Mouse (Mus musculus) left cerebral cortex, postnatal 4 days (tissue): ENCODE measurements around the gene Ush2a. TPM values are rescaled to one million over a fixed set of nuclear protein-coding genes. Genes with fewer than 3 reads are reported as not detected.

ENCODE experiments used
- DNase-seq: peaks from one replicate; pipeline ENCODE4 v3.0.0-alpha.2; 2022
- intact Hi-C: fragments of 180-260 bp; cut with DNase I; formaldehyde crosslinking; loops from one replicate; pipeline ENCODE4 v1.15.1; 2025
- total RNA-seq, 2 experiments: library from RNA; stranded (reverse); gene quantifications; 2 replicates each; pipeline ENCODE4 v1.2.3; 2021

Gene Ush2a
- total RNA-seq, 2 experiments from 2014 or later, result 0.08 to 0.38 TPM

DNA sequence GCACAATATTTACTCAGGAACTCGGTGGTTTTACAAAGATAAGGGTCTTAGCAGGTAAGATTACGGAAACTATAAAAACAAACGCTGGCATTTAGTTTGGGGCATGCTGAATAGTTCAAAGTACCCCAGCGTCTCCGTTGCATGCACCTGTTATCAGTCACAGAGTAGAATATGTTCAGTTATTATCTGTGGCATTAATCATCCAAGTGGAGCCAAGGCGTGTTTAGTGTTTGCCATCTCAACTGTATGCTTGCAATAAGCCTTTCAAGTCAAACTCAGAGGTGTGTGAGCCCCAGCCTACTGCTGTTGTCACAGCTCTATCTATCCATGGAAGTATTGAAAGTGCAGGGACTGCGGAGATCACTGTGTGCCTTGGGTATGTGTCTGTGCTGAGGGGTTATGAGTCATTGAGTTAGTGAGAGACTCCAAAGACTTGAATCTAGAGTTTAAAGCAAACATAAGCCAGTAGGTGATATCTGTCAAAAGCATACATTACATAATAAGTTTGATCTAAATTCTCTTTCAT is 473.0 kb downstream of the Ush2a start:
- DNase-seq, result no peak
- intact Hi-C loops, result no loop called here

DNA sequence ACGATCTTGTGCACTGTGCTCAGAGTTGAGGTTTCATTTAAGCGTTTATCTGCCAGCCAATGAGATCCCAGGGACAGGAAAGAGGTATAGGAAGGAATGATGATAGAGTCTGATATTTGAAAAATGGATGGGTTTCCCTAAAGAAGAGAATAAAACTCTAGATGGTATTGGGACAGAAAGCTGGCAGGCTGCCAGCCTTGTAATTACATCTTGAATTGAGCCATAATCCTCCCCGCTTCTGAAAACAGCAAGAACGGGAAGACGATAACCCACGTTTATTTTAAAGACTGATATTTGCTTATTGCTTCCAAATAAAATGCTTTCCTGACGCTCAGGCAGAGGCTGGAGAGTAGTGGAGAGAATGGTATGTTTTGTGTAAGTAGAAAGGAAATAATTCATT is 481.1 kb downstream of the Ush2a start:
- intact Hi-C loops, result no loop called here
- peak; percentile 18 for DNase-seq

DNA sequence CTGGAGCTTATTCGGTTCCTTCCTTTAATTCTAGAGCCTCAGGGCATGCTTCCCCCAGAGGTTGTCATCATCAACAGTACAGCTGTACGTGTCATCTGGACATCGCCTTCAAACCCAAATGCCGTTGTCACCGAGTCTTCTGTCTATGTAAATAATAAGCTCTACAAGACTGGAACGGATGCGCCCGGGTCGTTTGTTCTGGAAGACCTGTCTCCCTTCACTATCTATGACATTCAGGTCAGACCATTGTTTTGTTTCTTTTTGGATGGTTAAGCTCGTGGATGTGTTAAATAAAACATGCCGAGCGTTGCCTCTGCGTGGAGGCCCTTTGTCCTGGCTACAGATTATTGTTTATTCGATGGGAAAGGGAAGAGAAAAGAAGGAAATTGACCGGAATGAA is 493.2 kb downstream of the Ush2a start:
- intact Hi-C loops, result no loop called here
- no peak for DNase-seq

DNA sequence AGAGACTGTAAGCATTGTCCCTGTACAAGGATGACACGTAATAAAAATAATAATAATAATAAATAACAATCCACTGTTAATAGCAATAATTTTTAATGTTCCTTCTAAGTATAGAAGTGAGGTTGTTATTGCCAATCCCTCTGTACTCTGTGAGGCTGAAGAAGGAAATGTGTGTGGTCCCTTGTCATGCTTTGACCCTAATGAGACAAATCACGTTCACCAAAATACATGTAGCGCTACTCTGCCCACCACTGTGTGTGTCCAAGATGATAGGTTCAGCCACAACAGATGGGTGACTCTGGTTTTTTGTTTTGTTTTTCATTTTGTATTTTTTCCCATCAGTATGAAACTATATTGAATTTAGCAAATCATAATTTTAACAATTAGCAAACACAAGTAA is 498.7 kb downstream of the Ush2a start:
- intact Hi-C loops, result no loop called here
- no peak for DNase-seq

DNA sequence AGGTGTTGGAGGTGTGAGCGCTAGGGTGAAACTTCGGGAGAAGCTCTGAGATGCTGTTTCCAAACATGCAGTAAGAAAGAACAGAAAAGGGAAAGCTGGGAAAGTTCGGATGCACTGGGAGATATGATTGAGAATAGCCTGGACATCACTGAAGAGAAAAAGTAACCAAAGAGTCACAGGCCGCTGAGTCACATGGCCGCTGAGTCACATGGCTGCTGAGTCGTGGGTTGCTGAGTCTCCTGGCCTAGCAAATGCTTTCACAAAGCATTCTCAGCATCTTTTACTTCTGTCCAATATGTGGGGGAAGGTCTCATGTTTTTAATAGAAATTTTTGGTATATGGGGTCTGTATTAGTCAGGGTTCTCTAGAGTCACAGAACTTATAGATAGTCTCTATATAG is 500.6 kb downstream of the Ush2a start:
- intact Hi-C loops, result no loop called here
- DNase-seq, result no peak

DNA sequence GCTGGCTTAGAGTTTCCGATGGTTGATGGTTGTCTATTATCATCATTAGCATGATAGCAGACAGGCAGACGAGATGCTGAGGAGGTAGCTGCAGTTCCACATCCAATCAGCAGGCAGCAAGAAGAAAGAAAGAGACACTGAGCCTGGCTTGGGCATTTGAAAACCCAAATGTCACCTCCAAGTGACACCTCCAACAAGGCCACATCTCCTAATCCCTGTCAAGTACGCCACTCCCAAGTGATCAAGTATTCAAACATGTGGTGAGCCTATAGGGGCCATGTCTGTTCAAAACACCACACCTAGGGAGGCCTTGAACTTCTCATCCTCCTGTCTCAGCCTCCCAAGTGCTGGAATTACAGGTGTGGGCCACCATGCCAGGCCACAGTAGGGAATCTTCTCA is 501.9 kb downstream of the Ush2a start:
- intact Hi-C loops, result no loop called here
- no peak for DNase-seq

DNA sequence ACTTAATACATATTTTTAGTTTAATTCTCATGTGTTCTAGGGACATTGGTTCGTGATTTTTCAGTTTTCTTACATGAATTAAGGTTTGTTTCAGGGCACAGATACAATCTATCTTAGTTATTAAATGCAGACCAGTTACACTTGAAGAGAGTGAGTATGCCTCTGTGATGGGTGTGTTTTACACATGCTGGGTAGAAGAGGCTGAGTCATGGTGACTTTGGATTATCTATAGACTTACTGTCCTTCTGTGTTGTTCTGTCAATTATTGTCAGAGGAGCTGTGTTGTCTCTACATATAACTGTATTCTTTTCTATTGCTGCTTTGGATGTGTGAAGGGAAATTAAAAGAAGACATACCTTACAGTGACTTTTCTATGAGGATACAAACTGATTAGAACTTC is 509.0 kb downstream of the Ush2a start:
- DNase-seq, result no peak
- intact Hi-C loops, result no loop called here

DNA sequence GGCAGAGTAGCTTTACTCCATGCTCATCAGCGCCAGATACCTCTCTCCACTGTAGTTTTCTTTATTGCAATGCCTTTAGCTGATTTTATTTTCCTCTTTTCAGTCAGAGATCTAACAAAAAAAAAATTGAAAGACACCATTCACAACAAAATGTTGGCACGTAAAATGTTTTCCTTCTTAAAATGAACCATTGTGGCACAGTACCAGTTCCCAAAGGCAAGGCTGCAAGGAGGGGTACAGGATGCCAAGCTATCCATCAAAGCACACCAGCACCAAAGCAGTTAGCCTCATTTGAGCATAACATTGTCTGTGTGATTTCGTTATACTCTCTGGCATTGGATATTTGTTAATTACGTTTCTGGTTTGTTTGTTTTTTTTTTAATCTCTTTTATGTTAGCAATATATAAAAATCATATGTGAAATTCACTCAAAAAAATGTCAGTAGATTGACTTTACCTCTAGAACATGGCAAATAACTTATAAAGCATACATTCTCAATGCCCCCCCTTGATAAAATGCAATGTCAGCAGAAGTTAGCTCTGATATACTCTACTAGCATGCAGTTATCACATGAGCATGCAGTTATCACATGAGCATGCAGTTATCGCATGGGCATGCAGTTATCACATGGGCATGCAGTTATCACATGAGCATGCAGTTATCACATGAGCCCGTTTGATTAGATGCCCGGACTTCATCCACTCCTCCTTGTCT is 510.9 kb downstream of the Ush2a start:
- DNase-seq, result no peak
- intact Hi-C loops, result no loop called here

DNA sequence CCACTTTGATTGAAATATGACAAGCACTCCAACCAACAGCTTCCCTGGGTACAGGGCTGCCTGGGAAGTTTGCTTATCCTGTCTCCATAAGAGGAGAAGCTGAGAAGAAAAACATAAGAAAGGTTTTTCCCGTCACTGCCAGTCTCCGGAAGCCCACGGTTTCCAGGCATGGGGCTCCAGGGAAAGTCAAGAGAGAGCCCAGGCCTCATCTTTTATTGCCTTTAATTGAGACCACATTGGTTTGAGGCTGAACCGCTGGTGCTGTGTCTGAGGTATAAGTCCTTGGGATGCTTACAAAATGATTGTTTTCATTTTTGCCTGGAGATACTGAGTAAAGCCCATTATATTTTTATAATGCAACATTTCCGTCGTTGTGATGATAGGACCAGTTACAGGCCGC is 511.8 kb downstream of the Ush2a start:
- no peak for DNase-seq
- intact Hi-C loops, result no loop called here

DNA sequence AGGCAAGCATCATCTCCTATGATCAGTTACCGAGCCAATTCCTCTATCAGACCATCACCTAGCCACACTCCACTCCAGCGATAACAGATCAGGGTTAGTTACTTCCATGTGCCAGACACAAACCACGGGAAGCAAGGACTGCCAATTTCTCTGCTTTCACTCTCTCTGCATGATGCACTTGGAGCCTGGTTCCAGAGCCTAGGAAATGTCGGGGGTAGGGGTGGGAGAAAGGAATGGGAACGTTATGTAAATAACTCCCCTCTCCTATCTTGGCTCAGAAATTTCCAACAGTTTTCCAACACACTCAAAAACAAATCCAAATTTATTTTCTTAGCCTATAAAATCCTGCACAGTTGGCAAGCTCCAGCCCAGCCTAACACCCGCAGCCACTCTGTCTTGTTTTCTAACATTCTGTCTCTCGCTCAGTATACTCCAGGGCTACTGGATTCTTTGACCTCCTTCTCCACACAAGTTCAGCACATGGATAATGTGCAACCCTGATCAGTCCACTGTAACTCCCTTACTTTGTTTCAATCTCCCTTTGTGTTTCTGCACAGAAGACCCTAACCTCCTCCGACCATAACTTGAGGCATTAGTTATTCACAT is 515.8 kb downstream of the Ush2a start:
- intact Hi-C loops, result no loop called here
- DNase-seq, result no peak

DNA sequence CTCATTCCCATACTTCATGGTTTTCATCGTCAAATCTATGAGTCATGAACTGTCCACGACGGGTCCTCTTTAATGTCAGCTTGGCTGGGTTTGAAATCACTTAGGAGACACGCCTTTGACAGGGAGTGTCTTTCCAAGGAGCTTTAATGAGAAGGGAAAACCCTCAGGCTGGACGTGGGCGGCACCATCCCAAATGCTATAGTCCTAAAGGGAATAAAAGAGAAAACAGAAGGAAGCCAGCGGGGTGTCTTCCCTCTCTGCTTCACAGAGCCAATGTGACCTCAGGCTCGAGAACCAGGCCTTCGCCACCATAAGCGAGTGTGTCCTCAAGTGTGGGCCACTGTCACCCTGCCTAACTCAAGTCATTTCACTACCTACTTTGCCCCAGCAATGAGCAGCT is 523.2 kb downstream of the Ush2a start:
- no peak for DNase-seq
- intact Hi-C loops, result no loop called here

DNA sequence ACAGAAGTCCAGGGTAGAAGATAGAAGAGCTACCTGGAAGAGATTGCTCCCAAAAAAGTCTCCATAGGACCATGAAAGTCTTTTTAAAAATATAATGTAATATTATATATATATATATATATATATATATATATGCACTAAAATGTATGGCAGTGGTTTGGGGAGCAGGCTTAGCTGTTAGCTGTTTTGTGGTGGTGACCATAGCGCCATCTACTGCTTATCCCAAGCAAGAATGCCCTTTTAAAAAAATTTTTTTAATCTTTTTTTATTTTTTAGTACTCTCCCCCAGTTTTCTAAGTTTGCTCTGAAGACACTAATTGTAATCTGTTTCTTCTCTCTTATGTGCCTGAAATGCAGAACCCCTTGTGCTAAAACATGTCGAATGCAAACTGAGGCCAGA is 543.2 kb downstream of the Ush2a start:
- DNase-seq, result no peak

DNA sequence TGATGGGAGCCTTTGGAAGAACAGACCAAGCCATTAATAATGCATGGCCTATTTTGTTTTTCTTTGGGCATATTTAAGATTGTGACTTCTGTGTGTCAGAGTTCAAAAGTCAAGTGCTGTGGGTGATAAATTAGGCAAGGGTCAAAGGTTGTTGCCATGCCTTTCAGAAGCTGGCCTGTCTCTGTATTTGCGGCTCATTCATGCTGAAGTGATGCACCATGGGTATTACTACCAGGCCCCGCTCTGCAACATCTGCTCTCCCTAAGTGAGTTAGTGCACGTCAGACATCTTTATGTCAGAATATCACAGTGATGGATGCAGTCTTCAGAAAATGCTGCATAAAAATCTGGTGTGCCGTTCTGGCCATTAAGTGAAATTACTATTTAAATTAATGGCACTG is 544.0 kb downstream of the Ush2a start:
- peak; percentile 13 for DNase-seq
- intact Hi-C loops, result loop anchor here (10.0 kb wide), 1 partner anchor 161 kb away; no protein-coding TSS in a partner anchor

More for the DNA sequence above, 543.2 kb downstream of the Ush2a start:
- intact Hi-C loops, result loop anchor here (10.0 kb wide), 1 partner anchor 160 kb away; no protein-coding TSS in a partner anchor

DNA sequence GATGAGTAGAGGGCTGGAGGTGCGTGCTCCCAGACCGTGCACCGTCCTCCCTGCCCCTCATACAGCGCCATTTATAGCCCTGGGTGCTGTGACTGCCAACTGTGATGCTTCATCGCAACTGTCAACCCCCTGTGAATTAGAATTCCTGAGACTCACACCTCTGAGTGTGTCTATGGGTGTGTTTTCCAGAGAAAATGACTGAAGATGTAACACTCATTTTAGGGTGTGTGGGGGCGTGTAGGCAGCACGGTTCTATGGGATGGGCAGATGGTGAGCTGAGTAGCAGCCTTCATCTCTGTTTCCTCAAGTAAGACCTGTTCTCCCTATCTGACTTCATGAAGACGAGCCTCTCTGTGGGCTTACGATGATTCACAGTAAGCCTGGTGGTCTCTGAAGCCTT is 548.8 kb downstream of the Ush2a start:
- DNase-seq, result no peak
- intact Hi-C loops, result no loop called here

DNA sequence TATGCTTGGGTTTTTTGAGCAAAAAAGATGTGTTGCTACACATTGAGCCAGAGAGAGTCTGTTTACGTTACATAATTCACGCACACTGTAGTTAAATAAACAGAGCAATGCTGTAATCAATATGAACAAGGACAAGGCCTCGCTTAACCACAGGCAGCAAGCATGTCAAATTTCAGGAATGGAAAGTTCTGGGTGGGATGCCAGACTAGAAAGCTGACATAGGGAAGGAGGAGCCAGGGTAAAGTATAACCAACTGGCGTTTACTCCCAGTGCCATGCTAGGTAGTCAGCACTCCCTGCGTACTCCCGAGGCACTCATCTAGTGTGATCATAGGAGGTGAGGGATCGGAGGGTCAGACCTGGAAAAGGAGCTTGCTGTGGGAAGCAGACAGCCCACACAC is 553.2 kb downstream of the Ush2a start:
- intact Hi-C loops, result no loop called here
- DNase-seq, result no peak

DNA sequence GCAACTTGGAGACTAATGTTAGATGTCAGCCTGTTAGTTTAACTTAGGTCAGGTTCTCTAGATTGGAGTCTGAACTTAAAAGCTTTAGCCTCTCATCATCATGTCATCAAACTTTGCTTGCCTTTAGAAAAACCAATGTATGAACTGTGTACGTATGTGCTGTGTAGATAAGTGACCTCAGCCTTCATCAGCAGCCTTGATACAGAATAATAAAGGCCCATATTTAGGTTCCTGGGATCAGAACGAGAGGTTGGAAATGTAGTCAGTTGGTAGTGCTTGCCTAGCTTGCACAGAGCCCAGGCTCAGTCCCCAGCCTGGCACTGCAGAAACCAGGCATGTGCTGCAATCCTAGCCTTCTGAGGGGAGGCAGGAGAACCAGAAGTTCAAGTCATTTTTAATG is 562.4 kb downstream of the Ush2a start:
- intact Hi-C loops, result no loop called here
- DNase-seq, result no peak

DNA sequence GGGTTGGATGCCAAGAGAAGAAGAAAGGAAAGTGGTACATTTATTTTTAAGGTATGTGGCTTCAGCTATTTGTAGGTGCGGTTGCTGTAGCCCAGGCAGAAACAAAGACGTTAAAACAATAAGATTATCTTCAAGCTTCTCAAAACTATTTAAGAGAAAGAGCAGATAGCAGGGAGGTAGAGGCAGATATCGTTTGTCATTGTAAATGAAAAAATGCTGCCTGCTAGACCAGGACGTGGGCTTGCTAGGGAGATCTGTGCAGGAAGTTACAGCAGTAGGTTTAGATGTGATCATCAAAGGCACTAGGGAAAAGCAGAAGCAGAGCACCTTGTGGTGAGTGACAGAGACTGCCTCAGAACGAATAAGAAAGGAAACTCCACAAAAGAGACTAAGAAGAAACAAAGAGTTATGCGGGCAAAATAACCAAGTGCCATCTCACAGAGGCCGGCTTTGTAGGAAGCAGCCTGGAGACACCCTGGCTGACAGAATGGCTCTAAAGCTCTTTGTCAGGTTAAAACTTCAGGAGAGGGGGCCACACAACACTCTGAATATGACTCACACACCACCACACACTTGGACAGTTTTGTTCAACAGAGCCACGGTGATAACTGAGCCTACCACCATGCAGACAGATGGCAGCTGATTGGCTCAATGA is 563.2 kb downstream of the Ush2a start:
- intact Hi-C loops, result no loop called here
- no peak for DNase-seq

DNA sequence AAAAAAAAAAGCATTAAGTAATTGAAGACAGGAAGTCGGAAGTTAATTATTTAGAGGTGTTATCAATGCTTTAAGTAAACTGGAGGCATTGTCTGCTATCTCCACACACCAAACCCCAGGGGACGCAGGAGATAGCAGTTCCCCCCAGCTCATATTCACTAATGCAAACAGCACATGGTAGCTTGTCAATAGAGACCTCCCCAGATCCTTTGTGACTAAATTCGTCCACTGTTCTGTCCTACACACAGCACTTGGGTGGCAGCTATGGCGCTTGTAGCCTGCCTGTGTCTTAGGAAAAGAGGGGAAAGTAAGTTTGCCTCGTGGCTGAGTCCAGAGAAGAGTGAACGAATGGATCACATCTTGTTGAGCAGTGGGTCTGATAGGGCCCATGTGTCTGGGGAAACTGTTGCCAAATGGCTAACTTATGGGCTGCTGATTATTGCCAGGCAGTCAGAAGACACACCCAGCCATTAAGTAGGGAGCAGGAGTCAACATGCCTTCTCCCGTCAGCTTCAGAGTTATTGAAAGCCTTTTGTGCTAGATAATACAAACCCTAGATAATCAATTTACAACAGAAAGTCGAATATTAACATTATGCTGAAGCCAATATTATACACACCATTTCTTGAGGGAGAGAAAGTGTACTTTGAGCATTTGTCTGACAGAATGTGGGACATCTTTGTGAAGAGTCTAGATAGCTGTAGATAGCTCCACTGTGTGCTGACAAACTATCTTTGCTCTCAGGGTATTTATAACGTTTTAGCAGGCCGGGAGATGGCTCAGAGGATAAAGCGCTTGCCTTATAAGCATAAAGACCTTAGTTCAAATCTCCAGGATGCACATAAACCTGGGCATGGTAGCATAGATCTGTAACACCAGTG is 568.9 kb downstream of the Ush2a start:
- no peak for DNase-seq
- intact Hi-C loops, result no loop called here

DNA sequence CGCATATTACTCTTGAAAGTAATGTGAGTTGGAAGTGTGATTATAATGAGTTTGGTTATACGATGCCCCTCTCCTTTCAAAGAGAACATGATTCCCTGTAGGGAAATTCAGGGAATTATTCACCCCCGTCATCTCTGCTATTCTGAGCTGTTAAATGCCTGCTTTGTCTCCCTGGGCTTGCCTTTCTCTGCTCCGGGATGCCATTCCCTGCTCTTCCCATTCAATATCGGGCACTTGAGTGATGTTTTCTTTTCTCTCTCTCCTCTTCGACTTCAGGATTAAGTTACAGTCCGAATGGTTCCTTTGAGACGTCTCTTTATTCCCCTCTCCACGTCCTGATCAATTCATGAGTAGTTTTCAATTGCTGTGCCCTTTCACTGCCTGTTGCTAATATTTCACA is 572.1 kb downstream of the Ush2a start:
- intact Hi-C loops, result no loop called here
- no peak for DNase-seq

DNA sequence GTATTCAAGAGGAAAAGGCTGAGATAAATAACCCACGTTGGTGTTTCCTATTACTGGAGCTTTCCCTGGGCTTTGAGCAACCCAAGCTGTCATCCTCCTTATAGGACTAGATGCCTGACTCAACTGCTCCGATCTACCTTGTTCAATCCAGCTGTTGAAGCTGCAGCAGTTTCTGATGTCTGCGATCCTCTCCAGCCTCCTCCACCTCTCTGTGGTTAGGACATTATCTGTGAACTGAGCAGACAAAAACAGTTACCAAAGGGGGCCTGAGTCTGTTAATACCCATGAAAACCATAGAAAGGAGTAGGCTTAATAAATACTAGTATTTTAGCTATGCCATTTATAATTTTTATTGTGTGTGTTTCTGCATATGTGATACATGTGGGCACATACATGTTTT is 572.9 kb downstream of the Ush2a start:
- no peak for DNase-seq
- intact Hi-C loops, result no loop called here
